Mouse (Mus musculus) erythroblast, embryonic 14.5 days (primary cell): ENCODE results near the gene Gadd45g.

Experiments used
- GATA1 ChIP-seq: IDR thresholded peaks from 2 replicates; pipeline ENCODE4 v1.6.1; 2012; ENCODE audit warnings: low read length, inconsistent platforms, mixed read lengths
- TAL1 ChIP-seq: IDR thresholded peaks from 3 replicates; pipeline ENCODE4 v1.6.1; 2012; ENCODE audit warnings: low read length, inconsistent platforms, mixed read lengths

DNA sequence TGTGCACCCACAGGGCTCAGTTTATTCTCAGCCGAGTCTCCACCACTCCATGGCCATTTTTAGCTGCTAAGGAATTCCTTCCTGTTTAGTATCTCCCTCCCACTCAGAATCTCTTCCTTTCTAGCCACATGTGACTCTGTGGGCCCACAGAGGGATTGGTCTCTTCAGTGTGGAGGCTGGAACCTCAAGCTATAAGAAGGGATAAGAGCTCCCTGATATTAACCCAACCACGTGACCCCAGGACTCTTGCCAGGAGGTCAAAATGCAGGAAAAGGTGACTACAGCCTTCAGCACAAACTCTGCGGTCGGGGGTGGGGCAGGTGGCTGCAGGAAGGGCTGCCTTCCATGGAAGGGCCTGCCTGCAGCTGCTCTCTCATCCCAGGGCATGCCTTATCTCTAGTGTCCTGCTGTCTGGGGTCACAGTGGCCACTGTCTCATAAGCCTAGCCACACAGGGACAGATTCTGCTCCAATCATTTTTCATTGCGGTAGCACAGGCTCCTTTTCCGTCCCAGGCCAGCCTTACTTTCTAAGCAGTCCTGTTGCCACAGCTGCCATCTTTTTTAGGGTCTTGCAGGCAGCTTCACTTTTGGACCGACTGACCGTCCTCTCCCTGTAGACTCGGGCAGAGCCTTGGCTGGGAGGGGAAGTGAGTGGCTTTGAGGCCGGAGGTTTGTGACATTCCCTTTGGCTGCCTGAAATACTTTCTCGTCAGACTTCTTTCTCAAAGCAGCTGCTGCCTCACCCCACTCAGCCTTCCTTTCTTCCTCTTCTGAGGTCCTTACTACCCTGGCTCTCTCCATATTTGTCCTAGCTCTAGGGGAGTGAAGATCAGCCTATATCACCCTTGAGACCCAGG lies 35.0 kb downstream of the Gadd45g start:
- TF ChIP-seq GATA1 (no peak), TAL1 (no peak)
